Mouse (Mus musculus) right cerebral cortex, postnatal 14 days (tissue): ENCODE measurements around the gene Gm17571.

Source experiments
- DNase-seq: peaks from one replicate; pipeline ENCODE4 v3.0.0; 2022

The Gm17571 gene

DNA sequence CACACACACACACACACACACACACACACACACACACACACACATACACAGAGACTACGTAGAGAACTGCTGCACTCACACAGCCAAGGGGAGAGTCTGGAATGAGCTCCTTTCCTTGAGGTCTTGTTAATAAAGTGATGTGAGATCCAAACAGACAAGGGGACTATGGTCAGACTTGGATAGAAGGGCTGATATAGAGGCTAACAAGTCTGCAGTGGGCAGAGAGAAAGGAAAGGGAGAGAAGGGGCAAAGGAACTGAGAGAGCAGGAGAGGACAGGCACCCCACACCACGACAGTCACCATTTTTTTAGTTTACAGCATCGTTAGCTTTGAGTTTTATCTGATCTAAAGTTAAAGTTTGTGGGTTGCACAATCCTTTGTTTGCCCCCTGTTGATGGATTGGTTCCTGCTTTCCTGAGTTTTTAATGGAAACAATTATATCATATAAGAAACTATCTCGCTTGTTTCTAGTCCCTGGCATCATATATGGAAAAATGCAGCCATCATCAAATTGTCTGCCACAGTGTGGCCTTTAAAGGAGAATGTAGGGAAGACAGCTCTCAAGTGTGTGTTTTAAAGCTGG, at the start of gene Gm17571:
TSS of gene Gm17571 (minus strand) at position 51 of the 583 bp plus-strand sequence.
- DNase-seq, result no peak

- no peak for DNase-seq
Measured at GRCm38 (mm10) chr9:13495530-13495929, 49.0 kb upstream of the Gm17571 start.

- no peak for DNase-seq
Measured at GRCm38 (mm10) chr9:13493746-13494145, 47.2 kb upstream of the Gm17571 start.

- DNase-seq, result no peak
Measured at GRCm38 (mm10) chr9:13492807-13493206, 46.3 kb upstream of the Gm17571 start.

DNA sequence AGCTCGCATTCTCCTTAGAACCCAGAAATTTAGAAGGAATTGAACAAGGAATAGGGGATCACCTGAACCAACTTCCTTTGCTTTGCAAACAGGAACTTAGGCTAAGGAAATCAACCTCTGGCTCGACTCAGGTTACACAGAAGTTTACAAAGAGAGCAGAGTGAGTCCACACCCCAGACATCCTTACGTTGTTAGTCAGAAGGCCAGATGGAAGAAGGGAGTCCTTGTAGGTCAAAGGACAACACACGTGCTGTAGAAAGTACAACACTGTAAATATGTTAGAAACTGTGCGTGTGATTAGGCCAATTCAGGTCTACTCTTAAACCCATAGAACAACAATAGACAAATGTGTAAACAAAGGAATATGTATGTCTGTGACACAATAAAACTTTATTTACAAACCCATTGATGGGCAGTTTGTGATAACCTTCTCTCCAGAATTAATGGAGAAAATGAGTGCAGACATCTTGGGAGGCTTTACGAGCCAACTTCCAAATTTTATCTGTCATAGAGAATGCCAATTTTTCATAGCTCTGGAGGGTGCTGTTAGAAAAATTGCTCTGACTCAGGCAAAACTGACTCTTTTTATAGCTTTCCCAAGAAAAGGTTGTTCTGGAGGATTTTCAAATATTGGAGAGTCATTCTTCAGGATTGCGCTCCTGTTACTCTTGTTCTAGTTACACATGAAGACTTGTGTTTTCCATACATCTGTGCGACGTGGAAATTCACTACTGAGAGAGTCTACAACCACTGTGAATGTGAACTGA, 45.5 kb upstream of the Gm17571 start:
- no peak for DNase-seq

- DNase-seq, result no peak
Measured at GRCm38 (mm10) chr9:13491107-13491506, 44.6 kb upstream of the Gm17571 start.

DNA sequence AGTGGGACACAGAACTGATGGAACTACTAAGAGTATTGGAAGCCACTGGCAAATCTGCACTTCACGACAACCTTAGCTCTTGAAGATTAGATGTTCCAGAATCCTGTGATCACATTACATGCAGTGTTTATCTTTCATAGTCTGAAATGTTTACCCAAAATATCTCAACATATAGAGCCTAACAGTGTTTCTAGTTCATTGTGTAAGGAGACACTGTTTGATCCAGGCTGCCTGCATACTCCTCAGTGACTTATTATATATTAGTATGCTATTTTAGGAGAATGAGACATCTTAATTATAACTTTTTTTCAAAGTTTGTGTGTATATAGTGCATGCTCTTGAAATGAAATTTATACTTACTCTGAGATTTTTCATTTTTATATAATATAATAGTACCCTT, 39.4 kb upstream of the Gm17571 start:
- DNase-seq, result no peak

- no peak for DNase-seq
Measured at GRCm38 (mm10) chr9:13484267-13485240, 38.0 kb upstream of the Gm17571 start.

DNA sequence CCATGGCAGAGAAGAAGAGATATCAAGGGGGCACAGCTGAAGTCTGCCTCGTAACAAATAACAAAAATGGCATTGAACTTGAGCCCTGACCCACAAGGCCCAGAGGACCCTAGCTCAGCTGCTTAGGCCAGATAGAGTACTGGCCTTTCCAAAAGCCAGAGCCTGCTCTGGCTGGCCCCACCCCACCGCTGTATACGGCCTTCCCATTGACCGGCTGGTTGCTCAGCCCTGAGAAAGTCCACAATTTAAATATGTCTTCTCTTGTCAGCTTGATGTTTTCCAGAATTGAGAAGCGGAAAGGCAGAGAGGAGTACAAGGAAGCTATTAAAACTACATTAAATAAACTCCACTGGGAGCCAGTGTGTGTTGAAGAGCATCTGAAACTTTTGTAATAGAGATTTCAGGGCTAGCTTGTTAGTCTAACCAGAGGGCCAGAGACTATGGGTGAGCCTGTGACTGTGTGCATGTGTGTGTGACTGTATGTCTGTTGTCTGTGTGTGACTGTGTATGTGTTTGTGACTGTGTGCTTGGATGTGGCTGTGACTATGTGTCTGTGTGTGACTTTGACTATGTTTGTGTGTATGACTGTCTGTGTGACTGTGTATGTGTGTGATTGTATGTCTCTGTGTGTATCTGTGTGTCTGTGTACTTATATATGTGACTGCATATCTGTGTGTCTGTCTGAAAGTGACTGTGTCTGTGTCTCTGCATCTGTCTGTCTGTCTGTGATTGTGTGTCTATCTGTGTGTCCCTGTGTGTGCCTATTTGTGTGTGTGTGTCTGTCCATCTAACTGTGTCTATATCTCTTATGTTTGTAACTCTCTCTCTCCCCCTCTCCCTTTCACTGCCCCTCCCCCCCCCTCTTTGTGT, 36.9 kb upstream of the Gm17571 start:
- no peak for DNase-seq

- no peak for DNase-seq
Measured at GRCm38 (mm10) chr9:13479275-13479674, 32.7 kb upstream of the Gm17571 start.

- DNase-seq, result no peak
Measured at GRCm38 (mm10) chr9:13474951-13475350, 28.4 kb upstream of the Gm17571 start.

GRCm38 (mm10) chr9:13470013-13470412, 23.5 kb upstream of the Gm17571 start:
- DNase-seq, result no peak

DNA sequence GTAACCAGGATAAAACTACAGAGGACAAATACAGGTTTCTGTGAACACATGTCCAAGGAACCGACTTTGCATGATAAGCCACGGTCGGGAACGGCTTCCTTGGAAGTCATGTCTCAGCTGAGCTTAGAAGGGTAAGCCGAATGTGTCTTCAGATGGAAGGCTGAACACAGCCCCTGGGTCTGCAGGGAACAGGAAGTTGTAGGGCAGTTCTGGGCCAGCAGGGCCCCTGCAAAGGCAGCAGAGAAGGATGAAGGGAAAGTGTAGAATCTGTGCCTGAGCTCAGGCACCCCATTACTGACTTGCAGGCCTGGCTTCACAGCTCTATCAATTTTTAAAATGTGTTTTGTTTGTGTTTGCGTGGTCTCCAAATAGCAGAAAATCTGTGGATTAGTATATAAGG, 22.2 kb upstream of the Gm17571 start:
- DNase-seq, result no peak

DNA sequence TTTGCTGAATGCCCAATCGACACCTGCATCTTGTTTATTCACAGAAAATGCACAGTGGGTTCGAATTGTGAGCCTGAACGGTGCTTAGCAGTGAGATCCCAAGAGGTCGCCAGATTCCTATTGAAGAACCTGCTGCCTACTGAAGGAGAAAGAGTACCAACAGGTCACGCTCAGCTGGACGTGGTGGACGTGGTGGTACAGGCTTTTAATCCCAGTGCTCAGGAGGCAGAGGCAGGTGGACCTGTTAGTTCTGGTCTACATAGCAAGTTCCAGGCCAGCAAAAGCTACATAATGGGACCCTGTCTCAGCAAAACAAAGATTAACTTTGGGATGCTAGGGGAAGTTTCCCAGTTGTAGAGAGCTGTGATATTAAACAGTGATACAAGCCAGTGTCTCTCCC, 21.2 kb upstream of the Gm17571 start:
- no peak for DNase-seq

- DNase-seq, result no peak
Measured at GRCm38 (mm10) chr9:13466816-13467215, 20.3 kb upstream of the Gm17571 start.

- no peak for DNase-seq
Measured at GRCm38 (mm10) chr9:13466351-13466750, 19.8 kb upstream of the Gm17571 start.

DNA sequence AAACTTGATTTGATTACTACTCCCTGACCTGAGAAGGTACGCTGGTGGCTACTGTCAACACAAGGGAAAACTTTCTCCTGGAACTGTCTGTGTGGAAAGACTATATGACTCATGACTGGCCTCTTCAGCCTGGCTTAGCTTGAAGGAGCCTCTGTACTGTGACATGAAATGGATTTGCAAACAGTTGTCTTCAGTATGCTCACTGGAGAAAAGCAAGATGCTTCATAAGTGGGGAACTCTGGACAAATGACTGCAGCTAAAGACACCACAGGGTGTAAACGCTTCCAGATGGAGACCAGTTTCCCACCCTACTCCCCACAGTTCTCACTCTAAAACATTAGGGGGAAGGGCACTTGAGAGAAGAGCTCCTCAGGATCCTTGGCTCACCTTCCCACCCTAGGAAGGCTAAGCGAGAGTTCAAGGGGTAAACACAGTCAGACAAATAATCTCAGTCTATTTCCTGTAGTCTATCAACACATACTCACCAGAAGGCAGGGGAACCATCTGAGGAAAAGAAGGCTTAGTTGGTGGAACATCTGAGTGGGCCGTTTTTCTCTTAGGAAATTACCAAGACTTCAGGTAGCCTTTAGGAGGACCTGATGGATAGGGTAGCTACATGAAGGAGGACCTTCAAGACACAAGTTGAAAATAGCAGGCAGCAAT, 18.9 kb upstream of the Gm17571 start:
- DNase-seq, result no peak

DNA sequence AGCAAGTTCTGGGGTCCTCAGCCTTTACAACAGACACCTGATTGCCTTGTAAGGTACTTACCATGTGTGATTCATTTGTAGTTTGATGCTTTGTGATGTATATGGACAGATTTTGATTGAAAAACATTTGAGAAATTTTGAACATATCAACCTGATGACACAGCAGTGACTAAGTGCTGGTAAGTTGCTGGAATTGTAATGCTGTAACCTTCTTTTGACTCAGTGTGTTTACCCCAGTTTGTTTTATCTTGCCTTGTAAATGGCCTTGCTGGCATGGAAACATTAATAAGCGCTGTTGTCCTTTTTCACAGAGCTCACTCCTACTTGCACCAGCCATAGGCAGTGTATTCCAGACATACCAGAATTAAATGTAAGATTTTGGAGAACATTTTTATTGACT, 14.4 kb upstream of the Gm17571 start:
- DNase-seq, result no peak

- DNase-seq, result no peak
Measured at GRCm38 (mm10) chr9:13460012-13460411, 13.5 kb upstream of the Gm17571 start.

DNA sequence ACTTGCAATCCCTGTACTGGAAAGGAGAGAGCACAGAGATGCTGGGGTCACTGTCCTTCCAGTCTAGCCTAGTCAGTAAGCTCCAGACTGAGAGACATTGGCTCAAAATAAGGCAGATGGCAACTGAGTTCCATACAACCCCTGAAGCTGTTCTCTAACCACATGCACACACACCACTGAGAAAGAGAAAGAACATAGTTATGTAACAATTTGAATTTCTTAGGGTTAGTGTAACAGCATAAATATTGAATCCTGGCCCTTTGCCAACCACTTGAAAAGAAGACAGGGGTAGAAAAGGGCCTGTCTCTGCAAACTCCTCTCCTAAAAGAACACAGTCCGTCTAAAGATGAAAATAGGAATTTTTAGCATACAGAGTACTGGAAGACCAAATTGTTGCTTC, 12.8 kb upstream of the Gm17571 start:
- no peak for DNase-seq

GRCm38 (mm10) chr9:13457774-13458173, 11.2 kb upstream of the Gm17571 start:
- no peak for DNase-seq

DNA sequence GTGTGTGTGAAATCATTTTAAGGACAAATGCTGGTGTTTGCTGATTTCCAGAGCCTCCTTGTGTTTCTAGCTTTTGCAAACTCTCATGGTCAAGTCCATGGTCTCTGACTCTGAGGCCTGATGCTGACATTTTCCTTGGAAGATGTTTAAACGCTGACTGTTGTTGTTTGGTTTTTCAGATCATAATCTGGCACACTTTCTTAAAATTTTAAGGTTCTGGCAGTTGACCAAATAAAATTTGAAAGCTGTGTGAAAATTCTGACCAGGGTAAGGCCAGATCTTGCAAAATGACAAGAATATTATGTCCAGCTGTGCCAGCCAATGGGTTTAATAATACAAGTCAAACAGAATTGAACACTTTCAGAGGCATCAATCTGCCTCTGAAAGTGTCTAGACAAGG, 8.7 kb upstream of the Gm17571 start:
- DNase-seq, result no peak
